Mouse (Mus musculus) kidney, embryonic 16.5 days (tissue): Measurements from ENCODE around the gene Itga9. TPM values are rescaled to one million over a fixed set of nuclear protein-coding genes. Genes with fewer than 3 reads are reported as not detected.

Source experiments
- ATAC-seq: fragments of 200-750 bp; cut with Nextera tagmentation; 2 replicates; pipeline ENCODE4 v1.8.0; 2017; ENCODE audit warnings: moderate TSS enrichment; ENCODE audit not compliant: low FRiP score, low TSS enrichment
- H3K27ac ChIP-seq: fragments of 300-500 bp; sonication (generic); 2 replicates; pipeline ENCODE4 v1.5.1; 2014; ENCODE audit warnings: low read length
- H3K27me3 ChIP-seq: fragments of 300-500 bp; sonication (generic); 2 replicates; pipeline ENCODE4 v1.6.1; 2014; ENCODE audit warnings: low read length, control low read depth, mixed read lengths; ENCODE audit not compliant: insufficient read depth
- H3K36me3 ChIP-seq: fragments of 300-500 bp; sonication (generic); 2 replicates; pipeline ENCODE4 v1.6.1; 2014; ENCODE audit warnings: low read length, control low read depth, mixed read lengths; ENCODE audit not compliant: insufficient read depth
- H3K4me1 ChIP-seq: fragments of 300-500 bp; sonication (generic); 2 replicates; pipeline ENCODE4 v1.6.1; 2014; ENCODE audit warnings: low read length, control low read depth, mixed read lengths; ENCODE audit not compliant: insufficient read depth
- H3K4me2 ChIP-seq: fragments of 300-500 bp; sonication (generic); replicated peaks from 2 replicates; pipeline ENCODE4 v1.6.1; 2014; ENCODE audit warnings: low read depth, low read length
- H3K4me3 ChIP-seq: fragments of 300-500 bp; sonication (generic); 2 replicates; pipeline ENCODE4 v1.5.1; 2014; ENCODE audit warnings: mild to moderate bottlenecking, low read length
- H3K9ac ChIP-seq: fragments of 300-500 bp; sonication (generic); replicated peaks from 2 replicates; pipeline ENCODE4 v1.6.1; 2014; ENCODE audit warnings: low read length
- H3K9me3 ChIP-seq: fragments of 300-500 bp; sonication (generic); 2 replicates; pipeline ENCODE4 v1.6.1; 2016; ENCODE audit warnings: low read length, control low read depth
- WGBS: fragments of 180-500 bp; shearing (Covaris S2); extraction: QIAGEN DNeasy Blood & Tissue Kit; methylation state at CpG from one replicate; pipeline ENCODE4 v1.1.7; 2014; 5-methylcytosine and 5-hydroxymethylcytosine counted together
- polyA plus RNA-seq: library from polyadenylated mRNA; unstranded; fragments of >200 nt; fragmentation: Nextera tagmentation; extraction: Ambion mirVana; gene quantifications from 2 replicates; pipeline ENCODE4 v1.2.1, GENCODE M21; 2015

The Itga9 gene
- polyA plus RNA-seq, 1 experiment from 2014 or later: 10.8 TPM

GRCm38 (mm10) chr9:118722789-118723325, 116.4 kb downstream of the Itga9 start:
- H3K9me3 ChIP-seq: no peaks in the 10 kb centered on the region
- H3K27ac ChIP-seq: no peak overlapping the region
- 90% methylated on average over 2 of the region's 2 CpGs for WGBS
- H3K36me3 ChIP-seq: 0 out of 2 replicates have a peak, but pooled peaks cover 9% of the 10 kb centered on the region
- H3K4me3 ChIP-seq: no peak overlapping the region
- no peaks in the 10 kb centered on the region for H3K27me3 ChIP-seq
- no peaks in the 10 kb centered on the region for H3K4me1 ChIP-seq
- H3K9ac ChIP-seq: no peak overlapping the region
- no peak overlapping the region for H3K4me2 ChIP-seq
- no peak for ATAC-seq

- no peaks in the 10 kb centered on the region for H3K27me3 ChIP-seq
- H3K9ac ChIP-seq: no peak overlapping the region
- H3K4me3 ChIP-seq: no peak overlapping the region
- 0 out of 2 replicates have a peak, but pooled peaks cover 9% of the 10 kb centered on the region for H3K36me3 ChIP-seq
- no peak overlapping the region for H3K27ac ChIP-seq
- H3K4me1 ChIP-seq: peaks cover 5% of the 10 kb centered on the region; the same call in 1 of the 2 replicates
- H3K9me3 ChIP-seq: no peaks in the 10 kb centered on the region
- WGBS: 66% methylated on average over 9 of the region's 9 CpGs
- no peak overlapping the region for H3K4me2 ChIP-seq
- ATAC-seq: no peak
Measured at GRCm38 (mm10) chr9:118725128-118725527, 118.6 kb downstream of the Itga9 start.

GRCm38 (mm10) chr9:118726550-118726949, 120.1 kb downstream of the Itga9 start:
- no peak overlapping the region for H3K4me2 ChIP-seq

GRCm38 (mm10) chr9:118728296-118728695, 121.8 kb downstream of the Itga9 start:
- 68% methylated on average over 6 of the region's 6 CpGs for WGBS
- Histone ChIP-seq H3K9me3 (no peaks in the 10 kb centered on the region), H3K4me2 (no peak overlapping the region), H3K27me3 (no peaks in the 10 kb centered on the region), H3K4me1 (peaks cover 20% of the 10 kb centered on the region), H3K9ac (no peak overlapping the region), H3K4me3 (no peak overlapping the region), H3K36me3 (no peaks in the 10 kb centered on the region), H3K27ac (no peak overlapping the region)
- ATAC-seq: no peak

More at GRCm38 (mm10) chr9:118726550-118726949, 120.1 kb downstream of the Itga9 start:
- Histone ChIP-seq H3K9me3 (no peaks in the 10 kb centered on the region), H3K36me3 (no peaks in the 10 kb centered on the region), H3K9ac (no peak overlapping the region), H3K4me3 (no peak overlapping the region), H3K27me3 (no peaks in the 10 kb centered on the region), H3K27ac (no peak overlapping the region), H3K4me1 (peaks cover 17% of the 10 kb centered on the region)
- ATAC-seq: no peak
- WGBS: 91% methylated on average over 4 of the region's 4 CpGs

- no peaks in the 10 kb centered on the region for H3K36me3 ChIP-seq
- H3K9me3 ChIP-seq: no peaks in the 10 kb centered on the region
- no peak overlapping the region for H3K27ac ChIP-seq
- H3K9ac ChIP-seq: no peak overlapping the region
- WGBS: 76% methylated on average over 5 of the region's 5 CpGs
- no peak for ATAC-seq
- peaks cover 20% of the 10 kb centered on the region for H3K4me1 ChIP-seq
- no peak overlapping the region for H3K4me2 ChIP-seq
- H3K4me3 ChIP-seq: no peak overlapping the region
- H3K27me3 ChIP-seq: no peaks in the 10 kb centered on the region
Measured at GRCm38 (mm10) chr9:118728987-118729386, 122.5 kb downstream of the Itga9 start.

GRCm38 (mm10) chr9:118730172-118730571, 123.7 kb downstream of the Itga9 start:
- H3K9ac ChIP-seq: no peak overlapping the region
- H3K4me3 ChIP-seq: no peak overlapping the region
- H3K27ac ChIP-seq: no peak overlapping the region
- peaks cover 20% of the 10 kb centered on the region for H3K4me1 ChIP-seq
- no peaks in the 10 kb centered on the region for H3K36me3 ChIP-seq
- no peaks in the 10 kb centered on the region for H3K9me3 ChIP-seq
- ATAC-seq: no peak
- H3K27me3 ChIP-seq: no peaks in the 10 kb centered on the region
- no peak overlapping the region for H3K4me2 ChIP-seq
- WGBS: 77% methylated on average over 8 of the region's 8 CpGs

GRCm38 (mm10) chr9:118730871-118731390, 124.4 kb downstream of the Itga9 start:
- Histone ChIP-seq H3K27me3 (no peaks in the 10 kb centered on the region), H3K4me1 (peaks cover 20% of the 10 kb centered on the region), H3K9ac (no peak overlapping the region), H3K36me3 (no peaks in the 10 kb centered on the region), H3K27ac (peak overlapping the region; percentile 52; the same call in 1 of the 2 replicates), H3K4me3 (no peak overlapping the region), H3K9me3 (no peaks in the 10 kb centered on the region), H3K4me2 (no peak overlapping the region)
- 0 out of 2 replicates have a peak, but pooled peaks have one; percentile 20 for ATAC-seq
- 38% methylated on average over 5 of the region's 5 CpGs for whole genome bisulfite sequencing

- 46% methylated on average over 6 of the region's 6 CpGs for WGBS
- Histone ChIP-seq H3K27ac (peak overlapping the region; percentile 51; the same call in 1 of the 2 replicates), H3K4me1 (peaks cover 20% of the 10 kb centered on the region), H3K4me2 (no peak overlapping the region), H3K36me3 (no peaks in the 10 kb centered on the region), H3K4me3 (no peak overlapping the region), H3K9me3 (no peaks in the 10 kb centered on the region), H3K27me3 (no peaks in the 10 kb centered on the region), H3K9ac (no peak overlapping the region)
- ATAC-seq: no peak
Measured at GRCm38 (mm10) chr9:118731650-118732049, 125.2 kb downstream of the Itga9 start.

GRCm38 (mm10) chr9:118733601-118734000, 127.1 kb downstream of the Itga9 start:
- H3K9ac ChIP-seq: no peak overlapping the region
- H3K4me3 ChIP-seq: no peak overlapping the region
- no peaks in the 10 kb centered on the region for H3K9me3 ChIP-seq
- no peak for ATAC-seq
- H3K27me3 ChIP-seq: no peaks in the 10 kb centered on the region
- H3K4me1 ChIP-seq: peaks cover 27% of the 10 kb centered on the region
- no peak overlapping the region for H3K27ac ChIP-seq
- no peak overlapping the region for H3K4me2 ChIP-seq
- 45% methylated on average over 3 of the region's 3 CpGs for whole genome bisulfite sequencing
- H3K36me3 ChIP-seq: no peaks in the 10 kb centered on the region

GRCm38 (mm10) chr9:118737124-118737523, 130.6 kb downstream of the Itga9 start:
- H3K4me1 ChIP-seq: peaks cover 7% of the 10 kb centered on the region; the same call in 1 of the 2 replicates
- no peak overlapping the region for H3K4me3 ChIP-seq
- H3K4me2 ChIP-seq: no peak overlapping the region
- H3K9ac ChIP-seq: no peak overlapping the region
- no peak for ATAC-seq
- H3K9me3 ChIP-seq: no peaks in the 10 kb centered on the region
- WGBS: 66% methylated on average over 2 of the region's 2 CpGs
- no peaks in the 10 kb centered on the region for H3K36me3 ChIP-seq
- H3K27ac ChIP-seq: no peak overlapping the region
- no peaks in the 10 kb centered on the region for H3K27me3 ChIP-seq
